ENCODE assay signal across 8 mouse cellular contexts in genomic region chr17:70850996-70851991, GRCm38 (mm10). TPM values are rescaled to one million over a fixed set of nuclear protein-coding genes. Genes with fewer than 3 reads are reported as not detected.
DNase-seq lines count a peak whose midpoint lies in the region; ATAC-seq and TF ChIP-seq lines count a peak whose summit lies in the region.

No protein-coding gene starts in this region.

- peak overlapping the region; percentile 97 for H3K4me2 ChIP-seq in hindbrain, embryonic 16.5 days (ENCODE audit: low read length)
- peak overlapping the region; percentile 99 for H3K4me2 ChIP-seq in liver, embryonic 11.5 days
- peak overlapping the region; percentile 97 for H3K4me2 ChIP-seq in stomach, postnatal 0 days (replicated peaks; ENCODE audit: low read depth)

- H3K4me1 ChIP-seq in hindbrain, embryonic 16.5 days (ENCODE audit: control insufficient read depth, insufficient read depth, low read depth, low read length): peaks cover 38% of the 10 kb centered on the region
- H3K4me1 ChIP-seq in liver, embryonic 11.5 days (replicated peaks; ENCODE audit: control insufficient read depth, insufficient read depth, low read length): no peaks in the 10 kb centered on the region
- peaks cover 2% of the 10 kb centered on the region; the same call in 1 of the 2 replicates for H3K4me1 ChIP-seq in stomach, postnatal 0 days (replicated peaks; ENCODE audit: control insufficient read depth, insufficient read depth)

- TF ChIP-seq CTCF in stomach, postnatal 0 days (IDR thresholded peaks at IDR 0.05; ENCODE audit: low read depth): no peak

- H3K4me3 ChIP-seq in hindbrain, embryonic 16.5 days (ENCODE audit: low read length): peak overlapping the region; percentile 68
- H3K4me3 ChIP-seq in liver, embryonic 11.5 days (ENCODE audit: low read depth, low read length): peak overlapping the region; percentile 72
- H3K4me3 ChIP-seq in stomach, postnatal 0 days (ENCODE audit: low read depth, low read length): peak overlapping the region; percentile 66

- TF ChIP-seq EP300 in stomach, postnatal 0 days (optimal IDR thresholded peaks at IDR 0.05): no peak

- no peaks in the 10 kb centered on the region for H3K9me3 ChIP-seq in hindbrain, embryonic 16.5 days (ENCODE audit: control insufficient read depth, low read length)
- no peaks in the 10 kb centered on the region for H3K9me3 ChIP-seq in liver, embryonic 11.5 days (ENCODE audit: control insufficient read depth, low read length)
- no peaks in the 10 kb centered on the region for H3K9me3 ChIP-seq in stomach, postnatal 0 days (ENCODE audit: control insufficient read depth, low read length)

- H3K36me3 ChIP-seq in hindbrain, embryonic 16.5 days (ENCODE audit: control insufficient read depth, insufficient read depth, low read length): no peaks in the 10 kb centered on the region
- no peaks in the 10 kb centered on the region for H3K36me3 ChIP-seq in liver, embryonic 11.5 days (ENCODE audit: control insufficient read depth, insufficient read depth, low read length)
- no peaks in the 10 kb centered on the region for H3K36me3 ChIP-seq in stomach, postnatal 0 days (ENCODE audit: control insufficient read depth, insufficient read depth, low read length)

- H3K27me3 ChIP-seq in hindbrain, embryonic 16.5 days (replicated peaks; ENCODE audit: control insufficient read depth, insufficient read depth, low read length): no peaks in the 10 kb centered on the region
- H3K27me3 ChIP-seq in liver, embryonic 11.5 days (replicated peaks; ENCODE audit: control insufficient read depth, insufficient read depth, low read length): 0 out of 2 replicates have a peak, but pooled peaks cover 7% of the 10 kb centered on the region
- H3K27me3 ChIP-seq in stomach, postnatal 0 days (ENCODE audit: control insufficient read depth, insufficient read depth, low read length): no peaks in the 10 kb centered on the region

- DNase-seq in layer of hippocampus, adult 11-12 months (ENCODE audit: low spot score): peak; percentile 61
- DNase-seq in layer of hippocampus, adult 8-10 months (ENCODE audit: low spot score in 2 of 2): no peak
- peak; percentile 38 for DNase-seq in cerebellum, adult 8-10 months
- peak; percentile 56 to 61 for DNase-seq in gastrocnemius, adult 8-10 months (ENCODE audit: low spot score in 2 of 2)
- DNase-seq in liver, embryonic 11.5 days (ENCODE audit: low spot score): peak; percentile 79
- peak; percentile 54 to 75 for DNase-seq in monocyte, adult 2 months (ENCODE audit: low read depth in 1 of 2, low spot score in 2 of 2)
- DNase-seq in stomach, postnatal 0 days (ENCODE audit: low spot score): peak; percentile 85

- peak overlapping the region; percentile 61 for H3K9ac ChIP-seq in hindbrain, embryonic 16.5 days (ENCODE audit: low read depth, low read length)
- peak overlapping the region; percentile 85 for H3K9ac ChIP-seq in liver, embryonic 11.5 days (ENCODE audit: low read depth, low read length)
- H3K9ac ChIP-seq in stomach, postnatal 0 days (ENCODE audit: low read length): peak overlapping the region; percentile 87

- ATAC-seq in hindbrain, embryonic 16.5 days: peak; percentile 43
- peak; percentile 50 for ATAC-seq in liver, embryonic 11.5 days (replicated peaks; ENCODE audit: low FRiP score)
- ATAC-seq in stomach, postnatal 0 days (ENCODE audit: low FRiP score, low TSS enrichment): peak; percentile 63

- peak overlapping the region; percentile 78 for H3K27ac ChIP-seq in hindbrain, embryonic 16.5 days (ENCODE audit: low read depth, low read length)
- peak overlapping the region; percentile 89 for H3K27ac ChIP-seq in liver, embryonic 11.5 days (ENCODE audit: low read depth, low read length)
- H3K27ac ChIP-seq in stomach, postnatal 0 days (replicated peaks): peak overlapping the region; percentile 98

- WGBS in hindbrain, embryonic 16.5 days: under 1% methylated on average over 54 of the region's 54 CpGs
- WGBS in liver, embryonic 11.5 days: under 1% methylated on average over 53 of the region's 54 CpGs
- under 1% methylated on average over 48 of the region's 54 CpGs for WGBS in stomach, postnatal 0 days

RNA-seq across cellular contexts. Expression of gene Tgif1, which starts 2.1 kb away (rescaled TPM):
- 1 to 10 TPM; 1.8 to 9.1 (median 5.3) TPM for total RNA-seq in layer of hippocampus, adult 8-10 months (2022)
- 1 to 10 TPM; 5.6 to 7.2 (median 5.9) TPM for total RNA-seq in gastrocnemius, adult 8-10 months (2022)
- polyA plus RNA-seq in hindbrain, embryonic 16.5 days (2015; fragmentation: Nextera tagmentation; extraction: Ambion mirVana): 13.2 and 14.5 TPM in 2 replicates
- polyA plus RNA-seq in liver, embryonic 11.5 days (2014; fragmentation: Nextera tagmentation; extraction: Ambion mirVana): 26.6 and 30.8 TPM in 2 replicates
- 34.7 and 35.6 TPM in 2 replicates for polyA plus RNA-seq in stomach, postnatal 0 days (2015; fragmentation: Nextera tagmentation; extraction: Ambion mirVana)

Comparison
In these comparisons a context has a peak if more than half of its experiments do, and no peak if none do; other contexts are left out.
1. DNase-seq: peak in layer of hippocampus, adult 11-12 months (single experiment), cerebellum, adult 8-10 months (single experiment), gastrocnemius, adult 8-10 months (2 of 2), liver, embryonic 11.5 days (single experiment), monocyte, adult 2 months (2 of 2) and stomach, postnatal 0 days (single experiment); none in layer of hippocampus, adult 8-10 months (0 of 2).
2. Peak in every context shown above with its lines, with median percentiles within 50 percentile points of each other: ATAC-seq, H3K27ac ChIP-seq, H3K4me2 ChIP-seq, H3K4me3 ChIP-seq and H3K9ac ChIP-seq.